Comparison of ENCODE assay signal across 22 mouse cellular contexts in the genomic region with DNA sequence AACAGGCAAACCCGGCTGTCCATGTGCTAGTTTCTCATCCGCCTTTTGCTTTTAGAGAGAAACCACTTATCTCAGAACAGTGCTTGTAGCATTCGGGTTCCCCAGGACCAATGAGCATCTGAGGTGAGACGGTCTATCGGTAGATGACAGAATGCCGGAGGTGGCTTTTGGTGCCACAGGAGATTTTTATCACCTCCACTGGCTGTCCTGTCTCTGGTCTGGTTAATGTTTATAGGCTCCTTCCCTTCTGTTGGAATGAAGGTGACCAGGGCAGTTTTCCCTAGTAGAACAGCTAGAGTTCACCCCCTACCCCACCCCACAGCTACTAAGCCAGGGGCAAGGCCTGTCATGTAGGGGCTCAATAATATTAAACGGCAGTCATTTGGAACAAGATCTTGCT.
A peak's percentile ranks its signal among the peaks of the same experiment; 100 is the strongest.
DNase-seq lines count a peak whose midpoint lies in the region; ATAC-seq lines count a peak whose summit lies in the region.
"Had no signal": no experiment of that assay in that cellular context is flagged by ENCODE, and none has a peak within 500 bp of the region (broad histone marks: within the 10 kb centered on the region; RNA-seq: fewer than 3 reads in every experiment).

No protein-coding gene starts in this region.

- H3K4me3 ChIP-seq in liver, embryonic 12.5 days = no peak overlapping the region
- no peak overlapping the region for H3K4me3 ChIP-seq in liver, embryonic 16.5 days (ENCODE audit: low read depth, low read length)
- no peak overlapping the region for H3K4me3 ChIP-seq in midbrain, embryonic 15.5 days
- H3K4me3 ChIP-seq: embryonic facial prominence, embryonic 13.5 days; embryonic facial prominence, embryonic 15.5 days; erythroblast, embryonic 14.5 days; forebrain, embryonic 10.5 days; forebrain, embryonic 12.5 days had no signal

- H3K36me3 ChIP-seq in liver, embryonic 12.5 days = no peaks in the 10 kb centered on the region
- no peaks in the 10 kb centered on the region for H3K36me3 ChIP-seq in liver, embryonic 16.5 days (ENCODE audit: control insufficient read depth, insufficient read depth)
- no peaks in the 10 kb centered on the region for H3K36me3 ChIP-seq in midbrain, embryonic 15.5 days (replicated peaks)
- H3K36me3 ChIP-seq: embryonic facial prominence, embryonic 13.5 days; embryonic facial prominence, embryonic 15.5 days; forebrain, embryonic 10.5 days; forebrain, embryonic 12.5 days had no signal

- H3K27me3 ChIP-seq in liver, embryonic 12.5 days (replicated peaks) = no peaks in the 10 kb centered on the region
- no peaks in the 10 kb centered on the region for H3K27me3 ChIP-seq in liver, embryonic 16.5 days (ENCODE audit: control insufficient read depth, insufficient read depth, low read depth, low read length)
- no peaks in the 10 kb centered on the region for H3K27me3 ChIP-seq in midbrain, embryonic 15.5 days (replicated peaks)
- H3K27me3 ChIP-seq: embryonic facial prominence, embryonic 13.5 days; embryonic facial prominence, embryonic 15.5 days; forebrain, embryonic 12.5 days had no signal

- H3K9ac ChIP-seq in liver, embryonic 12.5 days = no peak overlapping the region
- no peak overlapping the region for H3K9ac ChIP-seq in liver, embryonic 16.5 days (ENCODE audit: low read depth, low read length)
- H3K9ac ChIP-seq in midbrain, embryonic 15.5 days = no peak overlapping the region
- H3K9ac ChIP-seq: embryonic facial prominence, embryonic 13.5 days; embryonic facial prominence, embryonic 15.5 days; forebrain, embryonic 12.5 days had no signal

- 68% methylated on average over 7 of the region's 7 CpGs for WGBS in liver, embryonic 12.5 days (ENCODE audit: insufficient replicate concordance)
- 54% methylated on average over 7 of the region's 7 CpGs for WGBS in liver, embryonic 16.5 days (ENCODE audit: insufficient replicate concordance)
- WGBS in midbrain, embryonic 15.5 days = 83% methylated on average over 7 of the region's 7 CpGs

- no peak overlapping the region for H3K4me2 ChIP-seq in liver, embryonic 12.5 days
- no peak overlapping the region for H3K4me2 ChIP-seq in liver, embryonic 16.5 days (ENCODE audit: low read depth, low read length)
- no peak overlapping the region for H3K4me2 ChIP-seq in midbrain, embryonic 15.5 days
- H3K4me2 ChIP-seq: embryonic facial prominence, embryonic 13.5 days; embryonic facial prominence, embryonic 15.5 days; forebrain, embryonic 12.5 days had no signal

- ATAC-seq in liver, embryonic 12.5 days = 0 out of 2 replicates have a peak, but pooled peaks have one; percentile 28
- ATAC-seq in liver, embryonic 16.5 days (ENCODE audit: low read depth) = peak; percentile 30; the same call in 1 of the 2 replicates
- ATAC-seq in midbrain, embryonic 15.5 days (replicated peaks) = no peak
- ATAC-seq: forebrain, embryonic 14.5 days; forebrain, embryonic 16.5 days had no signal

- H3K27ac ChIP-seq in liver, embryonic 12.5 days = no peak overlapping the region
- no peak overlapping the region for H3K27ac ChIP-seq in liver, embryonic 16.5 days (ENCODE audit: low read length)
- no peak overlapping the region for H3K27ac ChIP-seq in midbrain, embryonic 15.5 days
- H3K27ac ChIP-seq: embryonic facial prominence, embryonic 13.5 days; embryonic facial prominence, embryonic 15.5 days; forebrain, embryonic 10.5 days; forebrain, embryonic 12.5 days had no signal

- peaks cover 37% of the 10 kb centered on the region for H3K4me1 ChIP-seq in liver, embryonic 12.5 days
- peaks cover 21% of the 10 kb centered on the region for H3K4me1 ChIP-seq in liver, embryonic 16.5 days (ENCODE audit: control insufficient read depth, low read depth, low read length)
- peaks cover 64% of the 10 kb centered on the region for H3K4me1 ChIP-seq in midbrain, embryonic 15.5 days

- no peaks in the 10 kb centered on the region for H3K9me3 ChIP-seq in liver, embryonic 12.5 days (replicated peaks)
- H3K9me3 ChIP-seq in liver, embryonic 16.5 days (replicated peaks; ENCODE audit: control insufficient read depth, low read length) = no peaks in the 10 kb centered on the region
- H3K9me3 ChIP-seq in midbrain, embryonic 15.5 days = no peaks in the 10 kb centered on the region
- H3K9me3 ChIP-seq: embryonic facial prominence, embryonic 13.5 days; embryonic facial prominence, embryonic 15.5 days; forebrain, embryonic 10.5 days; forebrain, embryonic 12.5 days had no signal

- DNase-seq in liver = no peak
- peak; percentile 70 for DNase-seq in yolk sac, embryonic 10.5 days (ENCODE audit: low spot score)
- DNase-seq: adrenal gland, adult 2 months; adrenal gland, postnatal 10 days; adrenal gland, postnatal 25 days; cerebellum, adult 11 months; cerebellum, adult 18-20 months; cerebellum, adult 8-10 months; cerebellum, adult 9-11 months; cerebellum, postnatal 14 days; cerebellum, postnatal 36 days; embryo, embryonic 11 days had no signal
